Mouse (Mus musculus) gastrocnemius, postnatal 25 days (tissue): ENCODE data around the gene Gm3233. TPM values are rescaled to one million over a fixed set of nuclear protein-coding genes. Genes with fewer than 3 reads are reported as not detected.
"Not testable (repeated sequence)": the region's sequence is repeated elsewhere in the genome, so short reads cannot be mapped to it uniquely, and the experiment has no call there.

Source experiments
- DNase-seq: peaks from one replicate; pipeline ENCODE4 v3.0.0; 2022
- total RNA-seq, 2 experiments: library from RNA; stranded (reverse); gene quantifications; 1 replicate in 1 of 2; 2 replicates in 1 of 2; pipeline ENCODE4 v1.2.3; 2021

Gene Gm3233
- total RNA-seq, 2 experiments from 2014 or later = not detected

DNA sequence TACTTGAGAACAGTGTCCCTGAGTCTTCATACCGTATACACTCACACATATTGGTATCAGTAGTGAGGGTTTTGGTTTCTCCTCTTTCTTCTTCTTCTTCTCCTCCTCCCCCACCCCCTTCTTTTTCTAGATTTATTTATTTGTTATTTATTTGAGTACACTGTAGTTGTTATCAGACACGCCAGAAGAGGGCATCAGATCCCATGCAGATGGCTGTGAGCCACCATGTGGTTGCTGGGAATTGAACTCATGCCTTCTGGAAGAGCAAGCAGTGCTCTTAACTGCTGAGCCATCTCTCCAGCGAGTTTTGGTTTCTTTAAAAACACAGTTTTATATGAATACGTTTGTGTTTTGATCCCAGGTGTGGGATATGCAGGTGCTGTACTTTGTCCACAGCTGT lies 31.2 kb downstream of the Gm3233 start:
- no peak for DNase-seq

DNA sequence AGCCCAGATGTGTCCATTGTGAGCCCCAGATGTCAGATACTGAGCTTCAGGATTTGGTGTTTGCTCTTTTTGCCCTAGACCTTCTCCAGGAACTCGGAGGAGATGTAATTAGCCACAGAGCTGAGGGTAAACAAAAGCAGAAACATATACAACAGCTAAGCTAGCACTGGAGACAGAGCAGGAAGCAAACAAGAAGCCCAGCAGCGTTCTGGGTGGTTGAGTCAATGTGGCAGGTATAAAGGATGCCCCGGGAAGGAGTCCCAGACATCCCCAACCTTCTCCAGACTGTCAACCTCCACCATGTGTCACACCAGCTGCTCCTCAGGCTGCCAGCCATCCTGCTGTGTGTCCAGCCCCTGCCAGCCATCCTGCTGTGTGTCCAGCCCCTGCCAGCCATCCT lies 33.3 kb downstream of the Gm3233 start, which contains the start of gene Gm10100:
Gene Gm10100, plus strand, starts transcription at position 301 of the 400 bp plus-strand sequence.
- DNase-seq = no peak

DNA sequence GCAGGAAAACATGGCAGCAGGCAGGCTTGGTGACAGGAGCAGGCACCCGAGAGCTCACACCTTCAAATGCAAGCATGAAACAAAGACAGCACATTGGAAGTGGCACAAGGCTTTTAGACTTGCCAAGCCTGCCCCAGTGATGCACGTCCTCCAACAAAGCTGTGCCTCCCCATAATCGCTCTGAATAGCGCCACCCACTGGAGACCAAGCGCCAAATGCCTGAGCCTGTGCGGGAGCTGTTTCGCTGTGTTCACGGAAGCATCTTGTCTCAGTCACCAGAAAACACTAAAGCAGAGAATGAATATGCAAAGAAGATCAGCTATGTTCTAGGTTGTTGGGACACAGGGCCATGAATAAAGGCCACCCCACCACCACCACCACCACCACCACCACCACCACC lies 34.6 kb downstream of the Gm3233 start:
- no peak for DNase-seq

DNA sequence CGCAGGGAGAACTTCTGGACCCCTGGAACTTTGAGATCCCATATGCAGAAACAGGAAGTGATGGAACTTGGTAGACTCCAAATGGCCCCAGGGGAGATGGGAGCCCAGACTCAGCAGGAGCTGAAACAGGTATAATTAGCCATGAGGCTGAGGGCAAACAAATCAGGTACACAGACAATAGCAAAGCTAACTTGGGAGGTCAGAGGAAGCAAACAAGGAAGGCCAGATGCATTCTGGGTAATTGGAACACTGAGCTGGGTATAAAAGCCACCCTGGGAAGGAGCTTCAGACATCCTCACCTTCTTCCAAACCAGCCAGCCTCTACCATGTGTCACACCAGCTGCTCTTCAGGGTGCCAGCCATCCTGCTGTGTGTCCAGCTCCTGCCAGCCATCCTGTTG lies 39.2 kb downstream of the Gm3233 start, which contains the start of gene Krtap12-1:
Gene Krtap12-1, plus strand, starts transcription at position 301 of the 400 bp plus-strand sequence.
- not testable (repeated sequence) for DNase-seq

DNA sequence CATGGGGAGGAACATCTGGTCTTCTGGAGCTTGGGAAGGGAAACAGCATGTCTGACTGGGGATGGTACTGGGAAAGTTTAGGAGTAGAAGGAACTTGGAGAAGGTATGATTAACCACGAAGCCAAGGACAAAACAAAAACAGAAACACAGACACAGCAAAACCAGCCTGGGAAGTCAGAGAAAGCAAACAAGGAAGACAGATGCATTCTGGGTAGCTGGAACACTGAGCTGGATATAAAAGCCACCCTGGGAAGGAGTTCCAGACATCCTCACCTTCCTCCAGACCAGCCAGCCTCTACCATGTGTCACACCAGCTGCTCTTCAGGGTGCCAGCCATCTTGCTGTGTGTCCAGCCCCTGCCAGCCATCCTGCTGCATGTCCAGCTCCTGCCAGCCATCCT lies 44.0 kb downstream of the Gm3233 start, which contains the start of gene Gm10142:
Gene Gm10142, plus strand, starts transcription at position 301 of the 400 bp plus-strand sequence.
- DNase-seq = no peak

DNA sequence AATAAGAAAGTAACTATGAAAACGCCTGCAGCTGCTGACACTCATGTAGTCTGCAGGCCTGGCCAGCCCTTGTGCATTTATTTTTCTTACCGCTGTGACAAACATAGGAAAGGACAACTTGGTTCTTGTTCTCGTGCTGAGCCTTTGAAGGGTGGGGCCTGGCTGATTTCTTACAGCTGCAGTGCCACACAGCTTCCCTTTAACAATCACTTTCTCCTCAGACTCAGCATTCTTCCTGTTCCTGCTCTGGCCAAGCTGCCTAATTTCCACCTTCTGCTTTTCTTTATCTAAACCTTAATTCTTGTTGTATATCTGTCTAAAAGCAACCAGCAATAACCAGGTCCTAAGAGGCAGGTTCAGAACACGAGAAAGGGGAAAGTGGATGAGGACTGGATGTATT lies 45.7 kb downstream of the Gm3233 start:
- no peak for DNase-seq

DNA sequence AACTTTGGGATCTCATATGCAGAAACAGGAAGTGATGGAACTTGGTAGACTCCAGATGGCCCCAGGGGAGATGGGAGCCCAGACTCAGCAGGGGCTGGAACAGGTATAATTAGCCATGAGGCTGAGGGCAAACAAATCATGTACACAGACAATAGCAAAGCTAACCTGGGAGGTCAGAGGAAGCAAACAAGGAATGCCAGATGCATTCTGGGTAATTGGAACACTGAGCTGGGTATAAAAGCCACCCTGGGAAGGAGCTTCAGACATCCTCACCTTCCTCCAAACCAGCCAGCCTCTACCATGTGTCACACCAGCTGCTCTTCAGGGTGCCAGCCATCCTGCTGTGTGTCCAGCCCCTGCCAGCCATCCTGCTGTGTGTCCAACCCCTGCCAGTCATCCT lies 48.3 kb downstream of the Gm3233 start, which contains the start of gene Gm10024:
Gene Gm10024, plus strand, starts transcription at position 301 of the 400 bp plus-strand sequence.
- DNase-seq = not testable (repeated sequence)

DNA sequence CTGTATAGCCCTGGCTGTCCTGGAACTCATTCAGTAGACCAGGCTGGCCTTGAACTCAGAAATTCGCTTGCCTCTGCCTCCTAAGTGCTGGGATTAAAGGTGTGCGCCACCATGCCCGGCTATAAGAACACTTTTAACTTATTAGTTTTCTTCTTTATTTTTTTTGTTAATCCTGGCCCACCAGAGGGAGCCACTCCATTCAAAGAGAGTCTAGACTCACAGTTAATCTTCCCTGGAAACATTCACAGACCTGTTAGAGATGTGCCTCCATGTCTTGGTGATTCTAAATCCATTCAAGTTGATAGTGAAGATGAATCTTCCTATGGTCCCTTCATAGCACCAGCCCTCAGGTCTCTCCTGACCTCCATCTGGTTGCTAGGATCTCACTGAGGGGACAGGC lies 49.7 kb downstream of the Gm3233 start:
- DNase-seq = no peak

Other genes starting within 250 kb of the Gm3233 start
- gene Fam207a, start 243.9 kb downstream of the Gm3233 start, total RNA-seq = 1 to 10 TPM; 6.2 to 6.7 TPM
- 1 to 10 TPM; 1.3 to 1.8 TPM for gene Itgb2, start 229.4 kb downstream of the Gm3233 start, total RNA-seq
- 10 to 100 TPM; 26.1 to 29.1 TPM for gene Pttg1ip, start 178.0 kb downstream of the Gm3233 start, total RNA-seq
- gene Sumo3, start 153.6 kb downstream of the Gm3233 start, total RNA-seq = 10 to 100 TPM; 32.8 to 36.7 TPM
- gene Gm49325, start 153.5 kb downstream of the Gm3233 start, total RNA-seq = 1 to 10 TPM; 6.5 to 7.4 TPM
- gene Ube2g2, start 137.4 kb downstream of the Gm3233 start, total RNA-seq = 10 to 100 TPM; 81.7 to 84.9 TPM
- not detected for gene Tspear, start 73.1 kb downstream of the Gm3233 start, total RNA-seq
- not detected for gene Gm19402, start 68.9 kb downstream of the Gm3233 start, total RNA-seq
- not detected for gene Gm9508, start 62.4 kb downstream of the Gm3233 start, total RNA-seq
- gene Gm10272, start 53.1 kb downstream of the Gm3233 start, total RNA-seq = not detected
- gene Gm10024, start 48.2 kb downstream of the Gm3233 start, total RNA-seq = not detected
- not detected for gene Gm10142, start 43.9 kb downstream of the Gm3233 start, total RNA-seq
- not detected for gene Krtap12-1, start 39.1 kb downstream of the Gm3233 start, total RNA-seq
- gene Gm10100, start 33.2 kb downstream of the Gm3233 start, total RNA-seq = not detected
- not detected for gene Gm18596, start 17.0 kb downstream of the Gm3233 start, total RNA-seq
- gene Gm9736, start 8.3 kb downstream of the Gm3233 start, total RNA-seq = not detected
- not detected for gene Gm3238, start 11.6 kb upstream of the Gm3233 start, total RNA-seq
- gene Gm7138, start 17.3 kb upstream of the Gm3233 start, total RNA-seq = not detected
- gene Gm3250, start 22.9 kb upstream of the Gm3233 start, total RNA-seq = not detected
- not detected for gene Gm7137, start 28.5 kb upstream of the Gm3233 start, total RNA-seq
- not detected for gene Gm9639, start 35.4 kb upstream of the Gm3233 start, total RNA-seq
- not detected for gene Gm19668, start 39.5 kb upstream of the Gm3233 start, total RNA-seq
- gene Gm9507, start 52.2 kb upstream of the Gm3233 start, total RNA-seq = not detected
- not detected for gene Gm2696, start 55.0 kb upstream of the Gm3233 start, total RNA-seq
- not detected for gene Krtap10-4, start 67.4 kb upstream of the Gm3233 start, total RNA-seq
- gene Krtap10-10, start 76.3 kb upstream of the Gm3233 start, total RNA-seq = not detected
- gene Gm36176, start 87.1 kb upstream of the Gm3233 start, total RNA-seq = not detected
- gene Gm10318, start 93.2 kb upstream of the Gm3233 start, total RNA-seq = not detected
- not detected for gene Gm3285, start 102.3 kb upstream of the Gm3233 start, total RNA-seq
- under 1 TPM; 0.18 to 0.32 TPM for gene Lrrc3, start 142.9 kb upstream of the Gm3233 start, total RNA-seq
- under 1 TPM; 0.26 to 0.83 TPM for gene Trpm2, start 210.9 kb upstream of the Gm3233 start, total RNA-seq
- gene 1810043G02Rik, start 218.8 kb upstream of the Gm3233 start, total RNA-seq = 1 to 10 TPM; 4.0 to 4.7 TPM